Mouse (Mus musculus): ENCODE data around the gene Deaf1.

Gene Deaf1

GRCm38 (mm10) chr7:141327469-141328372 lies at the start of gene Deaf1, which contains the start of gene Tmem80:
TSS of gene Deaf1 (minus strand) at chr7:141327690.
TSS of gene Tmem80 (plus strand) at chr7:141327739.
- DNase-seq: peak; percentile 100

GRCm38 (mm10) chr7:141374399-141374798 lies 46.9 kb upstream of the Deaf1 start:
- DNase-seq: no peak

GRCm38 (mm10) chr7:141373611-141374010 lies 46.1 kb upstream of the Deaf1 start:
- peak; percentile 82 for DNase-seq

GRCm38 (mm10) chr7:141371942-141372595 lies 44.6 kb upstream of the Deaf1 start:
- DNase-seq: no peak

GRCm38 (mm10) chr7:141369918-141370317 lies 42.4 kb upstream of the Deaf1 start:
- DNase-seq: no peak

- DNase-seq: no peak
Measured at GRCm38 (mm10) chr7:141367358-141367757, 39.9 kb upstream of the Deaf1 start.

- no peak for DNase-seq
Measured at GRCm38 (mm10) chr7:141365049-141365445, 37.6 kb upstream of the Deaf1 start.

- no peak for DNase-seq
Measured at GRCm38 (mm10) chr7:141364349-141365048, 37.0 kb upstream of the Deaf1 start.

- DNase-seq: no peak
Measured at GRCm38 (mm10) chr7:141363752-141364125, 36.2 kb upstream of the Deaf1 start.

GRCm38 (mm10) chr7:141363106-141363751 lies 35.7 kb upstream of the Deaf1 start:
- peak; percentile 91 for DNase-seq

- DNase-seq: no peak
Measured at GRCm38 (mm10) chr7:141361510-141361909, 34.0 kb upstream of the Deaf1 start.

- DNase-seq: no peak
Measured at GRCm38 (mm10) chr7:141356971-141357370, 29.5 kb upstream of the Deaf1 start.

- DNase-seq: no peak
Measured at GRCm38 (mm10) chr7:141355626-141356326, 28.3 kb upstream of the Deaf1 start.

GRCm38 (mm10) chr7:141355051-141355450 lies 27.6 kb upstream of the Deaf1 start:
- no peak for DNase-seq

- DNase-seq: no peak
Measured at GRCm38 (mm10) chr7:141351061-141351460, 23.6 kb upstream of the Deaf1 start.

- DNase-seq: no peak
Measured at GRCm38 (mm10) chr7:141344787-141345186, 17.3 kb upstream of the Deaf1 start.

- DNase-seq: no peak
Measured at GRCm38 (mm10) chr7:141343696-141344095, 16.2 kb upstream of the Deaf1 start.

- no peak for DNase-seq
Measured at GRCm38 (mm10) chr7:141343230-141343629, 15.7 kb upstream of the Deaf1 start.

GRCm38 (mm10) chr7:141341689-141342226 lies 14.3 kb upstream of the Deaf1 start:
- peak; percentile 86 for DNase-seq

GRCm38 (mm10) chr7:141340476-141340875 lies 13.0 kb upstream of the Deaf1 start:
- DNase-seq: peak; percentile 89

- DNase-seq: peak; percentile 80
Measured at GRCm38 (mm10) chr7:141340023-141340422, 12.5 kb upstream of the Deaf1 start.

Measured in heart, adult 11 months (tissue).